Mouse (Mus musculus) lung, adult 2 months (tissue): Measurements from ENCODE around the gene Ldb2.

Experiments used
- CTCF ChIP-seq: fragments of 200-500 bp; IDR thresholded peaks from 2 replicates; pipeline ENCODE4 v1.5.1; 2011; ENCODE audit warnings: mild to moderate bottlenecking, low read length, control low read depth; ENCODE audit not compliant: insufficient read depth
- POLR2A ChIP-seq: fragments of 200-500 bp; IDR thresholded peaks from 2 replicates; pipeline ENCODE4 v1.6.1; 2011; ENCODE audit warnings: low read depth, mild to moderate bottlenecking, control low read depth, low read length, borderline replicate concordance; ENCODE audit errors: extremely low read depth

DNA sequence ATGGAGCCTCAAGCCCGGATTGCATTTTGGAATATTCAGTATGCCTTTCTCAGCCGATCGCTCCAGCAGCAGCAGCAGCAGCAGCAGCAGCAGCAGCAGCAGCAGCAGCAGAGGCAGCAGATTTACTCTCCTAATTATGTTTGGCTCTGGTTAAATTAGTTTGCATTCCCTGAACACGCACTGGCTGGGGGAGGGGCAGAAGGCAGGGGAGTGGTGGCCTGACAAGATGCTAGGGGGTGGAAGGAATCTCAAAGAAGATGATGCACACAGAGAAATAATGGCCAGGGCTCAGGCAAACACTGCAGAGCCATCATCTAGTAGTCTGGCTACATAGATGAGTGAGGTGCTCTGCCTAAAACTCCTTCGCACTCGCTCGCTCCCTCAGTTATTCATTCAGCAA is 102.9 kb downstream of the Ldb2 start:
- TF ChIP-seq CTCF: no peak
- no peak for TF ChIP-seq POLR2A
